Mouse (Mus musculus) midbrain, embryonic 11.5 days (tissue): ENCODE data around the gene Cby1. TPM values are rescaled to one million over a fixed set of nuclear protein-coding genes. Genes with fewer than 3 reads are reported as not detected.
"Not testable (repeated sequence)": the region's sequence is repeated elsewhere in the genome, so short reads cannot be mapped to it uniquely, and the experiment has no call there.

Source experiments
- ATAC-seq: fragments of 200-750 bp; cut with Nextera tagmentation; 2 replicates; pipeline ENCODE4 v1.8.0; 2017; ENCODE audit warnings: moderate TSS enrichment, moderate library complexity; ENCODE audit not compliant: low FRiP score
- DNase-seq: peaks from one replicate; pipeline ENCODE4 v3.0.0; 2015; ENCODE audit warnings: low spot score; ENCODE audit errors: missing footprints
- H3K27ac ChIP-seq: fragments of 300-500 bp; sonication (generic); 2 replicates; pipeline ENCODE4 v1.5.1; 2014; ENCODE audit warnings: low read depth, low read length
- H3K27me3 ChIP-seq: fragments of 300-500 bp; sonication (generic); 2 replicates; pipeline ENCODE4 v1.6.1; 2014; ENCODE audit warnings: mild to moderate bottlenecking, low read length, moderate library complexity, mixed read lengths; ENCODE audit not compliant: control insufficient read depth, insufficient read depth
- H3K36me3 ChIP-seq: fragments of 300-500 bp; sonication (generic); 2 replicates; pipeline ENCODE4 v1.6.1; 2014; ENCODE audit warnings: mild to moderate bottlenecking, low read length, moderate library complexity, mixed read lengths; ENCODE audit not compliant: control insufficient read depth, insufficient read depth
- H3K4me1 ChIP-seq: fragments of 300-500 bp; sonication (generic); 2 replicates; pipeline ENCODE4 v1.6.1; 2014; ENCODE audit warnings: low read length; ENCODE audit not compliant: control insufficient read depth, insufficient read depth
- H3K4me2 ChIP-seq: fragments of 300-500 bp; sonication (generic); 2 replicates; pipeline ENCODE4 v1.6.1; 2014; ENCODE audit warnings: mild to moderate bottlenecking, moderate library complexity
- H3K4me3 ChIP-seq: fragments of 300-500 bp; sonication (generic); 2 replicates; pipeline ENCODE4 v1.5.1; 2014; ENCODE audit warnings: low read depth, low read length
- H3K9ac ChIP-seq: fragments of 300-500 bp; sonication (generic); 2 replicates; pipeline ENCODE4 v1.6.1; 2014; ENCODE audit warnings: low read length
- H3K9me3 ChIP-seq: fragments of 300-500 bp; sonication (generic); 2 replicates; pipeline ENCODE4 v1.6.1; 2016; ENCODE audit warnings: low read length; ENCODE audit not compliant: control insufficient read depth
- WGBS: fragments of 180-500 bp; shearing (Covaris S2); extraction: QIAGEN DNeasy Blood & Tissue Kit; methylation state at CpG from one replicate; pipeline ENCODE4 v1.1.7; 2014; 5-methylcytosine and 5-hydroxymethylcytosine counted together
- polyA plus RNA-seq: library from polyadenylated mRNA; unstranded; fragments of >200 nt; fragmentation: Nextera tagmentation; extraction: Ambion mirVana; gene quantifications from 2 replicates; pipeline ENCODE4 v1.2.1, GENCODE M21; 2014

The Cby1 gene
- polyA plus RNA-seq, 1 experiment from 2014 or later: 87.4 TPM

- H3K9ac ChIP-seq: no peak overlapping the region
- no peaks in the 10 kb centered on the region for H3K9me3 ChIP-seq
- no peak for ATAC-seq
- WGBS: 75% methylated on average over 10 of the region's 10 CpGs
- no peak overlapping the region for H3K4me2 ChIP-seq
- DNase-seq: no peak
- H3K36me3 ChIP-seq: peaks cover 6% of the 10 kb centered on the region; the same call in 1 of the 2 replicates
- peaks cover 5% of the 10 kb centered on the region for H3K4me1 ChIP-seq
- no peaks in the 10 kb centered on the region for H3K27me3 ChIP-seq
- H3K4me3 ChIP-seq: no peak overlapping the region
- no peak overlapping the region for H3K27ac ChIP-seq
Measured at GRCm38 (mm10) chr15:79669195-79669594, 10.2 kb downstream of the Cby1 start.

- ATAC-seq (peak; percentile 97), DNase-seq (peak; percentile 97)
- peak within 1 kb of the TSS; percentile 82 for H3K9ac ChIP-seq
- peak within 1 kb of the TSS; percentile 93 for H3K4me3 ChIP-seq
- 20% methylated on average over 32 of the region's 33 CpGs for WGBS
- no peaks in the 10 kb centered on the region for H3K9me3 ChIP-seq
- peaks cover 5% of the 10 kb centered on the region for H3K4me1 ChIP-seq
- peaks cover 16% of the 10 kb centered on the region; the same call in 1 of the 2 replicates for H3K36me3 ChIP-seq
- H3K27me3 ChIP-seq: no peaks in the 10 kb centered on the region
- 0 out of 2 replicates have a peak within 1 kb of the TSS, but pooled peaks have one; percentile 41 for H3K27ac ChIP-seq
- peak within 1 kb of the TSS; percentile 68 for H3K4me2 ChIP-seq
Measured at GRCm38 (mm10) chr15:79670249-79670971, 11.4 kb downstream of the Cby1 start, which contains the start of gene Tomm22. Gene Tomm22 (plus strand): TSS chr15:79670861.

GRCm38 (mm10) chr15:79670972-79671299 is 11.9 kb downstream of the Cby1 start:
- DNase-seq (no peak), ATAC-seq (peak; percentile 68)
- Histone ChIP-seq H3K4me3 (peak overlapping the region; percentile 93), H3K27ac (0 out of 2 replicates have a peak overlapping the region, but pooled peaks have one; percentile 41), H3K9ac (peak overlapping the region; percentile 82), H3K27me3 (no peaks in the 10 kb centered on the region), H3K36me3 (peaks cover 17% of the 10 kb centered on the region; the same call in 1 of the 2 replicates), H3K4me1 (peaks cover 5% of the 10 kb centered on the region), H3K9me3 (no peaks in the 10 kb centered on the region), H3K4me2 (peak overlapping the region; percentile 68)
- WGBS: under 1% methylated on average over 36 of the region's 37 CpGs

- Histone ChIP-seq H3K4me3 (peak overlapping the region; percentile 93; the same call in 1 of the 2 replicates), H3K36me3 (peaks cover 17% of the 10 kb centered on the region; the same call in 1 of the 2 replicates), H3K4me2 (peak overlapping the region; percentile 68; the same call in 1 of the 2 replicates)
- DNase-seq, H3K27me3 ChIP-seq, H3K27ac ChIP-seq, H3K4me1 ChIP-seq, H3K9me3 ChIP-seq, ATAC-seq, H3K9ac ChIP-seq: not testable (repeated sequence)
- 93% methylated on average over 11 of the region's 11 CpGs for WGBS
Measured at GRCm38 (mm10) chr15:79671828-79672348, 12.9 kb downstream of the Cby1 start.

- Histone ChIP-seq H3K4me1 (no peaks in the 10 kb centered on the region), H3K27me3 (no peaks in the 10 kb centered on the region), H3K4me2 (no peak overlapping the region), H3K36me3 (peaks cover 13% of the 10 kb centered on the region; the same call in 1 of the 2 replicates), H3K4me3 (no peak overlapping the region), H3K27ac (no peak overlapping the region), H3K9ac (no peak overlapping the region), H3K9me3 (no peaks in the 10 kb centered on the region)
- ATAC-seq: no peak
- no peak for DNase-seq
- 91% methylated on average over 2 of the region's 2 CpGs for WGBS
Measured at GRCm38 (mm10) chr15:79677936-79678335, 18.9 kb downstream of the Cby1 start.

GRCm38 (mm10) chr15:79681973-79682372 is 23.0 kb downstream of the Cby1 start:
- H3K4me3 ChIP-seq: no peak overlapping the region
- H3K27me3 ChIP-seq: no peaks in the 10 kb centered on the region
- H3K4me2 ChIP-seq: no peak overlapping the region
- H3K36me3 ChIP-seq: no peaks in the 10 kb centered on the region
- no peaks in the 10 kb centered on the region for H3K9me3 ChIP-seq
- H3K9ac ChIP-seq: no peak overlapping the region
- no peak overlapping the region for H3K27ac ChIP-seq
- ATAC-seq: no peak
- no peak for DNase-seq
- 85% methylated on average over 4 of the region's 4 CpGs for WGBS
- H3K4me1 ChIP-seq: peaks cover 18% of the 10 kb centered on the region

GRCm38 (mm10) chr15:79683146-79683545 is 24.1 kb downstream of the Cby1 start:
- H3K4me1 ChIP-seq: peaks cover 18% of the 10 kb centered on the region

GRCm38 (mm10) chr15:79683707-79684465 is 24.9 kb downstream of the Cby1 start:
- Histone ChIP-seq H3K36me3 (no peaks in the 10 kb centered on the region), H3K4me2 (no peak overlapping the region), H3K27me3 (no peaks in the 10 kb centered on the region), H3K27ac (no peak overlapping the region), H3K4me1 (peaks cover 21% of the 10 kb centered on the region), H3K4me3 (no peak overlapping the region), H3K9me3 (no peaks in the 10 kb centered on the region), H3K9ac (peak overlapping the region; percentile 12; the same call in 1 of the 2 replicates)
- DNase-seq (no peak), ATAC-seq (no peak)
- 78% methylated on average over 19 of the region's 19 CpGs for WGBS

More at GRCm38 (mm10) chr15:79683146-79683545, 24.1 kb downstream of the Cby1 start:
- no peak overlapping the region for H3K9ac ChIP-seq
- H3K4me2 ChIP-seq: no peak overlapping the region
- H3K4me3 ChIP-seq: no peak overlapping the region
- H3K9me3 ChIP-seq: no peaks in the 10 kb centered on the region
- ATAC-seq (no peak), DNase-seq (no peak)
- no peaks in the 10 kb centered on the region for H3K27me3 ChIP-seq
- 87% methylated on average over 6 of the region's 6 CpGs for WGBS
- H3K36me3 ChIP-seq: no peaks in the 10 kb centered on the region
- no peak overlapping the region for H3K27ac ChIP-seq
